Mouse (Mus musculus) lung, adult 2 months (tissue): ENCODE results near the gene Psmb4.

Experiments
- CTCF ChIP-seq: fragments of 200-500 bp; IDR thresholded peaks from 2 replicates; pipeline ENCODE4 v1.5.1; 2011; ENCODE audit warnings: mild to moderate bottlenecking, low read length, control low read depth; ENCODE audit not compliant: insufficient read depth
- POLR2A ChIP-seq: fragments of 200-500 bp; IDR thresholded peaks from 2 replicates; pipeline ENCODE4 v1.6.1; 2011; ENCODE audit warnings: low read depth, mild to moderate bottlenecking, control low read depth, low read length, borderline replicate concordance; ENCODE audit errors: extremely low read depth

DNA sequence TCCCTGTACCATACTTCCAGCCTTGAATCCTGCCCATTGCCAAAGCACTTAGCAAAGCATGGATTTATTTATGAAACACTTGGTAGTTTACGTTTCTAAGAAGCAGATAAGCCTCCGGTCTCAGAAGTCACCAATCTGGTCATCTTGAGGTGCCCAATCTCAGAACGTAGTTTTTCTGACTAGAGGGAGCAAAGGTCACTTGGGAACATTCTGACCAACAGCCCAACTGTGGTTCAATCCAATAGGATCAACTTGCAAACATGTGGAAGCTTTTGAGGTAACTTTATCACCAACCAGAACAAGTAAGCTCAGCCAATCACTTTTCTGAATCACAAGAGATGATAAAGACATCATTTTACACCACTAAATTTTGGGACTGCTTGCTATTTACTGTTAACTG is 51.4 kb downstream of the Psmb4 start:
- TF ChIP-seq POLR2A (no peak), CTCF (no peak)
